Mouse (Mus musculus) thymus, adult 2 months (tissue): Measurements from ENCODE around the gene Ccl8. TPM values are rescaled to one million over a fixed set of nuclear protein-coding genes. Genes with fewer than 3 reads are reported as not detected.

Experiments
- DNase-seq: peaks from one replicate; pipeline ENCODE4 v3.0.0; 2021
- H3K27ac ChIP-seq: fragments of 200-500 bp; 2 replicates; pipeline ENCODE4 v1.5.1; 2012; ENCODE audit warnings: low read length, control low read depth; ENCODE audit not compliant: control insufficient read depth, insufficient read depth
- H3K27me3 ChIP-seq: fragments of 200-500 bp; 2 replicates; pipeline ENCODE4 v1.6.1; 2012; ENCODE audit warnings: mild to moderate bottlenecking, low read length, moderate library complexity, mixed read lengths; ENCODE audit not compliant: control insufficient read depth, insufficient read depth
- H3K36me3 ChIP-seq: fragments of 200-500 bp; 2 replicates; pipeline ENCODE4 v1.6.1; 2012; ENCODE audit warnings: mild to moderate bottlenecking, low read length, moderate library complexity; ENCODE audit not compliant: control insufficient read depth, insufficient read depth
- H3K4me1 ChIP-seq: fragments of 200-500 bp; replicated peaks from 2 replicates; pipeline ENCODE4 v1.6.1; 2012; ENCODE audit warnings: low read length; ENCODE audit not compliant: control insufficient read depth, insufficient read depth
- H3K4me3 ChIP-seq: fragments of 200-500 bp; 2 replicates; pipeline ENCODE4 v1.5.1; 2012; ENCODE audit warnings: mild to moderate bottlenecking, low read length, control low read depth, moderate library complexity; ENCODE audit not compliant: control insufficient read depth, insufficient read depth
- CTCF ChIP-seq: fragments of 200-500 bp; IDR thresholded peaks from 2 replicates; pipeline ENCODE4 v1.5.1; 2012; ENCODE audit warnings: mild to moderate bottlenecking, control low read depth, low read length, moderate library complexity, borderline replicate concordance; ENCODE audit not compliant: control insufficient read depth, poor library complexity, insufficient read depth; ENCODE audit errors: extremely low read depth
- POLR2A ChIP-seq: fragments of 200-500 bp; IDR thresholded peaks from 2 replicates; pipeline ENCODE4 v1.6.1; 2012; ENCODE audit warnings: mild to moderate bottlenecking, low read length, control low read depth, moderate library complexity; ENCODE audit not compliant: control insufficient read depth, poor library complexity, insufficient read depth; ENCODE audit errors: extremely low read depth
- WGBS: fragments of 180-500 bp; shearing (Covaris S2); methylation state at CpG from one replicate; pipeline ENCODE4 v1.1.7; 2018; 5-methylcytosine and 5-hydroxymethylcytosine counted together
- polyA plus RNA-seq: library from polyadenylated mRNA; depleted of rRNA; stranded (reverse); fragments of >200 nt; gene quantifications from 2 replicates; pipeline ENCODE4 v1.2.3, GENCODE M21; 2012

The Ccl8 gene
- polyA plus RNA-seq, 1 experiment, result 23.5 TPM

GRCm38 (mm10) chr11:82109611-82110010 is 5.4 kb upstream of the Ccl8 start:
- DNase-seq, result no peak
- Histone ChIP-seq H3K4me3 (no peak overlapping the region), H3K27ac (no peak overlapping the region), H3K4me1 (no peaks in the 10 kb centered on the region), H3K27me3 (no peaks in the 10 kb centered on the region), H3K36me3 (no peaks in the 10 kb centered on the region)
- no peak for TF ChIP-seq POLR2A
- no peak for TF ChIP-seq CTCF

DNA sequence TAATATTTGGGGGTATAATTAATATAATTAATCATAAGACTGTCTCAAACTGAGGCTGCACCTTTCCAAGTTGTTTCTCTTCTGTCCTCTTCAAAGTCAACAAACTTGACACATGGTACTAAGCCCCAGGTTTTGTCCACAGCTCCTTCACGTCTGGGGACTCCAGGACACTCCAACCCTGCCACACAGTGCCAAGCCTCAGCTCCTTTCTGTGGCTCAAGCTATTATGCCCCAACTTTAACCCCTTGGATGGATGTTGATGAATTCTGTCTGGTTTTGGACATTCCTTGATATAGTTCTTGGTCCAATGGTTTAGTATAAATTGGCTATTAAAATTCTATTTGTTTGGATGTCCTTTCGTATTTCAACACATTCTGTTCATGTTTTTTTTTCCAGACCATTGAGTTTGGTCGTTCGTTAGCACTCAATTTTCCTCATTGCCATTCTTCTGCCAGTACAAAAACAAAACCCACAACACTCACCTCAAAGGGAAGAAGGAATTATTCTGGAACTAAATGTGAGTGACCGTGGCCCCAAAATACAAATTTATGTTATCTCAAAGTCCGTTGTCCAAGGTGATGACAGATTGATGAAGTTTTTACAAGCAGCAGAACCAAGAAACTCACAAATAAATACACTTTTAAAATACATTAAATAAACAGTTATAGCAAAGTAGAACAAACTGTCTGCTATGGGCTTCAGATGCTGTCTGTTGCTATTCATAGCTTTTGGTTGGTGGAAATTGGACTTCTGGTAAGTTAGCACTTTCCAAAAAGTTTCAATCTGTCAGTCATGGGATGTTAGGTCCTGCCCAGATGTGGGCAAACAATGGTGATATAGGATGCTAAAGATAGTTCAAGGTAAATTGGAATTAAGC is 4.4 kb upstream of the Ccl8 start:
- H3K27me3 ChIP-seq, result no peaks in the 10 kb centered on the region
- no peak for TF ChIP-seq POLR2A
- no peak for TF ChIP-seq CTCF
- no peaks in the 10 kb centered on the region; the same call in 1 of the 2 replicates for H3K4me1 ChIP-seq
- DNase-seq, result no peak
- 85% methylated on average over 6 of the region's 6 CpGs for WGBS
- H3K36me3 ChIP-seq, result no peaks in the 10 kb centered on the region
- H3K27ac ChIP-seq, result no peak overlapping the region
- no peak overlapping the region for H3K4me3 ChIP-seq

- H3K27me3 ChIP-seq, result no peaks in the 10 kb centered on the region
- no peaks in the 10 kb centered on the region for H3K36me3 ChIP-seq
- DNase-seq, result no peak
- WGBS, result 78% methylated on average over 3 of the region's 3 CpGs
- H3K27ac ChIP-seq, result no peak overlapping the region
- TF ChIP-seq POLR2A (no peak), CTCF (no peak)
- H3K4me3 ChIP-seq, result no peak overlapping the region
- H3K4me1 ChIP-seq, result no peaks in the 10 kb centered on the region; the same call in 1 of the 2 replicates
Observed at GRCm38 (mm10) chr11:82116041-82116440, 1.1 kb downstream of the Ccl8 start.

GRCm38 (mm10) chr11:82132977-82133376 is 18.0 kb downstream of the Ccl8 start:
- no peak for DNase-seq
- 65% methylated on average over 1 of the region's 1 CpGs for WGBS
- no peak overlapping the region for H3K27ac ChIP-seq
- H3K4me1 ChIP-seq, result no peaks in the 10 kb centered on the region
- H3K27me3 ChIP-seq, result no peaks in the 10 kb centered on the region
- TF ChIP-seq POLR2A (no peak), CTCF (no peak)
- no peak overlapping the region for H3K4me3 ChIP-seq
- H3K36me3 ChIP-seq, result no peaks in the 10 kb centered on the region

- DNase-seq, result no peak
- no peak for TF ChIP-seq CTCF
- no peak for TF ChIP-seq POLR2A
- Histone ChIP-seq H3K27me3 (no peaks in the 10 kb centered on the region), H3K27ac (no peak overlapping the region), H3K4me3 (no peak overlapping the region), H3K4me1 (no peaks in the 10 kb centered on the region), H3K36me3 (no peaks in the 10 kb centered on the region)
- WGBS, result 93% methylated on average over 2 of the region's 2 CpGs
Observed at GRCm38 (mm10) chr11:82136196-82136595, 21.2 kb downstream of the Ccl8 start.

DNA sequence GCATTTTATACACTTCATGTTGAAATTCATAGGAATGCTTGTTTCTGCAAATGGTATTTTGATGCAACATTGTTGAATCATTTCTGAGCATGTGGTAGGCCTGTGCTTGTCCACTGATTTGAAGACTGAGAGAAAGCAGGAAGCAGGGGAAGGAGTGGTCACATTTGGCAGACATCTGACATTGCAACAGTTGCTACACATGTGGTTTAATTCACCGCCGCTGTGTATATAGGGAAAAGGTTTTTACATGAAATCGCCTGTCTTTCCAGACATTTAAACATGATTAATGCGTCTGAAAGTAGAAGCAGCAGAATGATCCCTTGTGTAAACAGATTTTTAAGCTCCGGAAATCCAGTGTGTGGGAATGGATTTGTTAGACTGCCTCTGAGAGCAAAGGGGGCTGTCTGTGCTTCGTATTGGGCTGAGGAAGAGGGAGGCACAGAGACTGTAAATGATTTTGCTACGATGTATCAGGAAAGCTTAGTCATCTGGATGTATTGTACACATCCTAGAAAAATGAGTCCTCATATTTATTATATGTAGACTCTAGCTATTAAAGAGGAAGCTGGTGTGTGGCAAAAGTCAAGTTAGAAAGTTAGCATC is 24.6 kb downstream of the Ccl8 start:
- no peaks in the 10 kb centered on the region for H3K27me3 ChIP-seq
- H3K4me3 ChIP-seq, result no peak overlapping the region
- H3K4me1 ChIP-seq, result no peaks in the 10 kb centered on the region
- DNase-seq, result no peak
- no peak overlapping the region for H3K27ac ChIP-seq
- TF ChIP-seq CTCF (no peak), POLR2A (no peak)
- 70% methylated on average over 7 of the region's 7 CpGs for WGBS
- no peaks in the 10 kb centered on the region for H3K36me3 ChIP-seq

DNA sequence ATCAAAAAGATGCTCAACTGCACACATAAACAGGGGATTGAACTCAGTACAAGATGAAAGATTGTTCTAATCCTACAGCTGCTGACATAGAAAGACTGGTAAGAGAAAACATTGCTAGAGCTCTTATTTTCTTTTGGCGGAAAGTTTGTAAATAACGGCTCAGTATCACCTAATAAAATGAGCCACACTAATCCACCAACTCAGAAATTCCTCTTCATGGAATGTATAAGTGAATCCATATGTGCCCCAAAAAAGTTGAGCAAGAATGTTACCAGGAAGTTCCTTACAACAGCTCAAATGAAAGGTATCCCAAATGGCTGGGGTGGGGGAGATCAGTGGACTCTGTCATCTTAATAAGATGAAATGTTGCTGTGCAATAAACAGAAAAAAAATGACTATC is 44.1 kb downstream of the Ccl8 start:
- Histone ChIP-seq H3K4me3 (no peak overlapping the region), H3K27ac (no peak overlapping the region)
- WGBS, result 96% methylated on average over 2 of the region's 2 CpGs

More for the DNA sequence above, 44.1 kb downstream of the Ccl8 start:
- Histone ChIP-seq H3K36me3 (no peaks in the 10 kb centered on the region), H3K27me3 (no peaks in the 10 kb centered on the region), H3K4me1 (no peaks in the 10 kb centered on the region)
- DNase-seq, result no peak
- TF ChIP-seq POLR2A, result no peak
- no peak for TF ChIP-seq CTCF
